Mouse (Mus musculus) heart, adult 2 months (tissue): ENCODE measurements at regions not wholly inside any gene's neighbourhood (a gene's known extent, or its start where the extent isn't known, plus 50 kb on each side); places are given as distances from the start of the nearest gene placed in this dataset.

ENCODE experiments used
- CTCF ChIP-seq: fragments of 200-600 bp; IDR thresholded peaks from 2 replicates; pipeline ENCODE4 v1.8.1; 2022; ENCODE audit warnings: antibody characterized with exemption, mild to moderate bottlenecking, moderate library complexity
- EP300 ChIP-seq: fragments of 200-500 bp; IDR thresholded peaks from 2 replicates; pipeline ENCODE4 v1.6.1; 2011; ENCODE audit warnings: low read depth, low read length, control low read depth; ENCODE audit not compliant: insufficient read depth
- POLR2A ChIP-seq: fragments of 200-500 bp; IDR thresholded peaks from 2 replicates; pipeline ENCODE4 v1.6.1; 2011; ENCODE audit warnings: mild to moderate bottlenecking, low read depth, low read length, control low read depth; ENCODE audit not compliant: insufficient read depth

DNA sequence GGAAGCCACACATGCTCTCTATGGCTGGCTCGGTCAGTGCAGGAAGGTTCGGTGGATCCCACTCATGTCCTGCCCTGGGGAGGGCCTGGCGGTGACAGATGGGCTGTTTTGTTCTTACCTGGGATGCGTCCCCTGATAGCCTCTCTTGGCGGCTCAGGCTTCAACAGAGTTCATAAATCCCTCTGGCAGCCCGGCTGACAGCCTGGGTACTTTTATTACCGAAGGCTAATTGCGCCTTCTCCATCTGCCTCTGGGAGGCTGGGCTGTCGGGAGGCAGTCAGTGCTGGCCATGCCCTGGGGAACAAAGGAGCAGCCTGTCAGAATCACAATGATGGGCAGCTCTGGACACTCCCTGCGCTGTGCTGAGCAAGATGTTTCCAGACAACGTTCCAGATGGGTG, 196.5 kb upstream of the Kcnab2 start:
- TF ChIP-seq CTCF (no peak), POLR2A (no peak), EP300 (no peak)
